Mouse (Mus musculus): ENCODE results near the gene Ppp1r10. TPM values are rescaled to one million over a fixed set of nuclear protein-coding genes. Genes with fewer than 3 reads are reported as not detected.
A peak's percentile ranks its signal among the peaks of the same experiment; 100 is the strongest.

Ppp1r10 gene
- polyA plus RNA-seq (2015; fragmentation: Nextera tagmentation; extraction: Ambion mirVana) = 25.3 and 28.7 TPM in 2 replicates

DNA sequence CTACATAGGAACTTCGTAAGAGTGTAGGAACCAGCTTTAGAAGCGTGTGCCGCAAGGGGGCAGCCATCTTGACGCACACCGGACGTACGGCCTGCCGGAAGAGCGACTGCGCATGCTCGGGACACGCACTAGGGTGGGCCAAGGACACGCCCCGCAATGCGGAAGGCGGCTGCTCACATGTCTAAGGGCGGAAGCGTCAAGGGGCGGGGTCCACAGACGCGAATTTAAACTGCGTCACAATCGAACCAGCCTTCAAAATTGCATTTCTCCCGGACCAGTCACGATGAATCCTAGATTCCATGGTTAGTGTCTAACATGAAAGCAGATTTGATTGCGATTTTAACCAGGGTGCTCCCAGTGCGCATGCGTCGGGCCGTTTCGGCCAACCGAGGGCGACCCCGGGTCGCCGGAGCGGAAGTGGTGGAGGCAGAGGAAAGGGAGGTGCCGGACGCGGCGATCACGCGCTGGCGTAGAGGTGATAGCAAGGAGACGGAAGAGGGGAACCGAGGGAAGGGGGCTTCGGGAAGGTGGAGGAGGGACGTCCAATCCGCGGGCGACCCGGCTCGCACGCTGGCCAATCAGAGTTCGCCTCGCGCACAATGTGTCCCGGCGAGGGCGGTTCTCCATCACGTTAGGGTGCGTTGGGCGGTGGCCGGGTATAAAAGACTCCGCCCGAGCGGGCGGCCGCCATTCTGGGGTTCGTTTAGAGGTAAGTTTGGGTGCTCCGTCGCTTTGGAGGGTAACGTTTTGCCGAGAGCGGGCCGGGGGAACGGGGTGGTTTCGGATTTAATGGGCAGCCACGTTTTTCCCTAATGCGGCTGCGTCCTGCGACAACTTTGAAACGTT lies at the start of gene Ppp1r10, which contains the start of gene Mrps18b:
Gene Ppp1r10, plus strand, starts transcription at position 138 of the 846 bp plus-strand sequence.
Gene Mrps18b, minus strand, starts transcription at position 93 of the 846 bp plus-strand sequence.
- WGBS = under 1% methylated on average over 83 of the region's 83 CpGs
- peak within 1 kb of the TSS; percentile 99 for H3K27ac ChIP-seq (ENCODE audit: low read length)
- H3K4me1 ChIP-seq (ENCODE audit: control insufficient read depth, insufficient read depth, low read length) = peaks cover 22% of the 10 kb centered on the region
- H3K9ac ChIP-seq (ENCODE audit: low read length) = peak within 1 kb of the TSS; percentile 96
- H3K9me3 ChIP-seq (replicated peaks; ENCODE audit: control insufficient read depth, low read length) = no peaks in the 10 kb centered on the region
- peak within 1 kb of the TSS; percentile 98 for H3K4me2 ChIP-seq (ENCODE audit: low read depth, low read length)
- no peaks in the 10 kb centered on the region for H3K27me3 ChIP-seq (ENCODE audit: control insufficient read depth, insufficient read depth, low read length)
- ATAC-seq (replicated peaks; ENCODE audit: extremely low read depth, insufficient read depth, low FRiP score) = peak; percentile 95
- H3K4me3 ChIP-seq (ENCODE audit: low read length) = peak within 1 kb of the TSS; percentile 72
- peaks cover 10% of the 10 kb centered on the region; the same call in 1 of the 2 replicates for H3K36me3 ChIP-seq (ENCODE audit: control insufficient read depth, insufficient read depth)

DNA sequence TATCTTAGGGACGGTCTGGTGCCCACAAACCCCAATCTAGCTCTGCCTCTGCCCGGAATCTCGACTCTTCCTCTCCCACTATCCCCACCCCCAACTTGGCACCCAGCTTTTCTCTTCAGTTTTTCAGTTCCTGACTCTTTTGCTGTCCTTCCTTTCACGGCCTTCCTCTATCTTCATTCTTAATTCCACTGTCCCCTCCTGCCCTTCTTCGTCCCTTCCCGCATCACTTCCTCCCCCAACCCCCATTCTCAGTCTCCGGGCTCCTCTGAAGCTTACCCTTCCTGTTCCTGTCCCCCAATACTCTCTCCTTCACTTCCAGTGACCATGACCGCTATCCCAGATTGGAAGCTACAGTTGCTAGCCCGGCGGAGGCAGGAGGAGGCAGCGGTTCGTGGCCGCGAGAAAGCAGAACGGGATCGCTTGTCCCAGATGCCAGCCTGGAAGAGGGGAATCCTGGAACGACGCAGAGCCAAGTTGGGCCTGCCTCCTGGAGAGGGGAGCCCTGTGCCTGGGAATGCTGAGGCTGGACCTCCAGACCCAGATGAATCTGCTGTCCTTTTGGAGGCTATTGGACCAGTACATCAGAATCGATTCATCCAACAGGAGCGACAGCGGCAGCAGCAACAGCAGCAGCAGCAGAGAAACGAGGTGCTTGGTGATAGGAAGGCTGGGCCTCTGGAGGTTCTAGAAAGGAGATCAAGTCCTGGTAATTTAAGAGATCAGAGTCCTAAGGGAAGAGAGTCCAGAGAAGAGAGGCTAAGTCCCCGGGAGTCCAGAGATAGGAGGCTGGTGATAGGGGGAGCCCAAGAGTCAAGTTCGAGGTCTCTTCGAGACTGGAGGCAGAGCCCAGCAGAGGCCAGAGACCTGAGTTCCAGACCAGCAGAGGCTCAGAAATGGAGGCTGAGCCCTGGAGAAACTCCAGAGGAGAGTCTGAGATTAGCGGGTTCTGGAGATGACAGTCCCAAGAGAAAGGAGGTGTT lies 49.0 kb upstream of the Ppp1r10 start:
- Histone ChIP-seq H3K9me3 (replicated peaks; ENCODE audit: control insufficient read depth, low read length) (peaks cover 3% of the 10 kb centered on the region; the same call in 1 of the 2 replicates), H3K4me2 (ENCODE audit: low read depth, low read length) (peak overlapping the region; percentile 83), H3K36me3 (ENCODE audit: control insufficient read depth, insufficient read depth) (peaks cover 8% of the 10 kb centered on the region), H3K9ac (ENCODE audit: low read length) (peak overlapping the region; percentile 73), H3K4me3 (ENCODE audit: low read length) (peak overlapping the region; percentile 69), H3K27me3 (ENCODE audit: control insufficient read depth, insufficient read depth, low read length) (no peaks in the 10 kb centered on the region), H3K27ac (ENCODE audit: low read length) (peak overlapping the region; percentile 96), H3K4me1 (ENCODE audit: control insufficient read depth, insufficient read depth, low read length) (peaks cover 40% of the 10 kb centered on the region)
- WGBS = 6% methylated on average over 26 of the region's 26 CpGs
- ATAC-seq (replicated peaks; ENCODE audit: extremely low read depth, insufficient read depth, low FRiP score) = no peak

DNA sequence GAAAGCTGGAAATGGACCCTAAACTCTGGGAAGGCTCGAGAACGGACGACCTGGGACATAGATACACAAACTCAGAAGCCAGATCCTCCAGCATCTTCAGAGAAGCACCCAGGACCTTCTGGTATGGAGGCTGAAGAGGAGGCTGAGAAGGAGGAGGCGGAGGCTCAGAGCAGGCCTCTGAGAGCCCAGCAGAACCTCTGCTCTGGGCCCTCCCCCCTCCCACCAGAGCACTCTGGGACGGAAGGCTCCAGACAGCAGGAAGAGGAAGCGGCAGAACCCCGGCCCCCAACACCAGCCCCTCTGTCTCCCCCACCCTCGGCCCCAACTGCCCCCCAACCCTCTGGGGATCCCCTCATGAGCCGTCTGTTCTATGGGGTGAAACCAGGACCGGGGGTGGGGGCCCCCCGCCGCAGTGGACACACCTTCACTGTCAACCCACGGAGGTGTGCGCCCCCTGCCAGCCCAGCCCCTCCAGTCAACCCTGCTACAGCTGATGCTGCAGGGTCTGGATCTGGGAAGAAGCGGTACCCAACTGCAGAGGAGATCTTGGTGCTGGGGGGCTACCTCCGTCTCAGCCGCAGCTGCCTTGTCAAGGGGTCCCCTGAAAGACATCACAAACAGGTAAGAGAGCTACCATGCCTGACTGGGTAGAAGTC lies 47.9 kb upstream of the Ppp1r10 start:
- Histone ChIP-seq H3K36me3 (ENCODE audit: control insufficient read depth, insufficient read depth) (peaks cover 8% of the 10 kb centered on the region), H3K4me2 (ENCODE audit: low read depth, low read length) (peak overlapping the region; percentile 83), H3K27ac (ENCODE audit: low read length) (peak overlapping the region; percentile 96), H3K27me3 (ENCODE audit: control insufficient read depth, insufficient read depth, low read length) (no peaks in the 10 kb centered on the region), H3K9ac (ENCODE audit: low read length) (peak overlapping the region; percentile 73), H3K4me1 (ENCODE audit: control insufficient read depth, insufficient read depth, low read length) (peaks cover 44% of the 10 kb centered on the region), H3K4me3 (ENCODE audit: low read length) (peak overlapping the region; percentile 69), H3K9me3 (replicated peaks; ENCODE audit: control insufficient read depth, low read length) (peaks cover 3% of the 10 kb centered on the region; the same call in 1 of the 2 replicates)
- ATAC-seq (replicated peaks; ENCODE audit: extremely low read depth, insufficient read depth, low FRiP score) = no peak
- 21% methylated on average over 16 of the region's 17 CpGs for WGBS

DNA sequence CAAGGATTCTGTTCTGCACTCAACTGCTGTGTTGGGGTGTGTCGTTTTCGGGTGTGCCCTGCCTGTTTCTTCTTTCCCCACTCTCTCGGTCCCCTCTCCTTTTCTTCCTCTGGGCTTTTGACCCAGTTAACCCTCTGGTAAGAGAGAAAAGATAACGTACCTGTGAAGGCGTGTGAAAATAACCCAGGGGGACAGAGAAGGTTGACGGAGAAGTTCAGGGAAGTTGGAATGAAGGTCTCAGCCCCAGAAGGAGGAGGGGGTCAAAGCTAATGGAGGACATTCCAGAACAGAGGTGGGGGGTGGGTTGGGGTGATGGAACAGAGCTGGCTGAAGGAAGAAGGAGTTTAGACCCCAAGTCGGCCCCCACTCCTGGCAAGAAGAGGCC lies 47.3 kb upstream of the Ppp1r10 start:
- Histone ChIP-seq H3K27ac (ENCODE audit: low read length) (peak overlapping the region; percentile 96), H3K4me3 (ENCODE audit: low read length) (peak overlapping the region; percentile 69), H3K9me3 (replicated peaks; ENCODE audit: control insufficient read depth, low read length) (peaks cover 3% of the 10 kb centered on the region; the same call in 1 of the 2 replicates), H3K4me1 (ENCODE audit: control insufficient read depth, insufficient read depth, low read length) (peaks cover 49% of the 10 kb centered on the region), H3K9ac (ENCODE audit: low read length) (peak overlapping the region; percentile 73), H3K36me3 (ENCODE audit: control insufficient read depth, insufficient read depth) (peaks cover 5% of the 10 kb centered on the region), H3K27me3 (ENCODE audit: control insufficient read depth, insufficient read depth, low read length) (no peaks in the 10 kb centered on the region), H3K4me2 (ENCODE audit: low read depth, low read length) (peak overlapping the region; percentile 83)
- no peak for ATAC-seq (replicated peaks; ENCODE audit: extremely low read depth, insufficient read depth, low FRiP score)
- WGBS = 3% methylated on average over 7 of the region's 7 CpGs

- Histone ChIP-seq H3K27me3 (ENCODE audit: control insufficient read depth, insufficient read depth, low read length) (no peaks in the 10 kb centered on the region), H3K9ac (ENCODE audit: low read length) (peak overlapping the region; percentile 73), H3K4me1 (ENCODE audit: control insufficient read depth, insufficient read depth, low read length) (peaks cover 51% of the 10 kb centered on the region), H3K4me3 (ENCODE audit: low read length) (peak overlapping the region; percentile 69), H3K4me2 (ENCODE audit: low read depth, low read length) (peak overlapping the region; percentile 83), H3K27ac (ENCODE audit: low read length) (peak overlapping the region; percentile 96), H3K36me3 (ENCODE audit: control insufficient read depth, insufficient read depth) (peaks cover 5% of the 10 kb centered on the region), H3K9me3 (replicated peaks; ENCODE audit: control insufficient read depth, low read length) (peaks cover 3% of the 10 kb centered on the region; the same call in 1 of the 2 replicates)
- WGBS = 7% methylated on average over 7 of the region's 7 CpGs
- no peak for ATAC-seq (replicated peaks; ENCODE audit: extremely low read depth, insufficient read depth, low FRiP score)
Measured at GRCm38 (mm10) chr17:35869346-35870067, 46.7 kb upstream of the Ppp1r10 start.

DNA sequence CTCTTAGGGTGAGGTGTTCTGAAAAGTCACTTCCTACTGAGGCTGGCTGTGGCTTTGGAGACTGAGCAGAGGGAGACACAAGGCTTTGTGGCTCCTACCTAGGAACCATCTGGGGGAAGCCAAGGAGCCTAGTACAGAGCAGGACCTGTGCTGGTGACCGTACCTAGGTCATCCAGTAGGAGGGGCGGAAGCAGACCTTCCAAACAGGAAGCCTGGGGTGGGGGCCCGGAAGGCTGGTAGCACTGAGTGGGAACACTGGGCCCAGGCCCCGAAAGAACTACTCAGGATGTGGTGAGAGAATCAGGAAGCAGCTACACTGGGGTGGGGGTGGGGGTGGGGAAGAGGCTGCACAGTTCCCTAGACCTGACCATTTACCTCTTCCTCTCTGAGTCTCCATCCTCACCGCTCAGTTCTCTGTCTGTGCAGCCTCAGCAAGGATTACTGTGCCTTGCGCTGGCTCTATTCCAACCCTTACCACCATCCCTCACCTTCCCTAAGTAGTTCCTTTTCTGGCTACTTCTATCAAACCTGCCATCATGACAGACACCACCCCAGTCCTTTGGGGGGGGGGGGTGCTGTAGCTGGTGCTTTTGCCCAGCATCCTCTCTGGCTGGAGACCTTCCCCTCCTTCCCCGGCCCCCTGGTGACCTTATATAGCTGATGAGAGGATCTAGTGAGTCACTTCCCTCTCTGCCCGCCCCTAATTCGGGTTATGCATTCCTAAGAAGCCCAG lies 45.9 kb upstream of the Ppp1r10 start:
- 26% methylated on average over 9 of the region's 9 CpGs for WGBS
- H3K9me3 ChIP-seq (replicated peaks; ENCODE audit: control insufficient read depth, low read length) = peaks cover 3% of the 10 kb centered on the region; the same call in 1 of the 2 replicates
- H3K4me3 ChIP-seq (ENCODE audit: low read length) = peak overlapping the region; percentile 69
- H3K4me2 ChIP-seq (ENCODE audit: low read depth, low read length) = peak overlapping the region; percentile 83
- ATAC-seq (replicated peaks; ENCODE audit: extremely low read depth, insufficient read depth, low FRiP score) = peak; percentile 29; the same call in 1 of the 2 replicates
- H3K9ac ChIP-seq (ENCODE audit: low read length) = peak overlapping the region; percentile 73
- no peaks in the 10 kb centered on the region for H3K27me3 ChIP-seq (ENCODE audit: control insufficient read depth, insufficient read depth, low read length)
- peaks cover 45% of the 10 kb centered on the region for H3K4me1 ChIP-seq (ENCODE audit: control insufficient read depth, insufficient read depth, low read length)
- peak overlapping the region; percentile 96 for H3K27ac ChIP-seq (ENCODE audit: low read length)
- peaks cover 10% of the 10 kb centered on the region for H3K36me3 ChIP-seq (ENCODE audit: control insufficient read depth, insufficient read depth)

DNA sequence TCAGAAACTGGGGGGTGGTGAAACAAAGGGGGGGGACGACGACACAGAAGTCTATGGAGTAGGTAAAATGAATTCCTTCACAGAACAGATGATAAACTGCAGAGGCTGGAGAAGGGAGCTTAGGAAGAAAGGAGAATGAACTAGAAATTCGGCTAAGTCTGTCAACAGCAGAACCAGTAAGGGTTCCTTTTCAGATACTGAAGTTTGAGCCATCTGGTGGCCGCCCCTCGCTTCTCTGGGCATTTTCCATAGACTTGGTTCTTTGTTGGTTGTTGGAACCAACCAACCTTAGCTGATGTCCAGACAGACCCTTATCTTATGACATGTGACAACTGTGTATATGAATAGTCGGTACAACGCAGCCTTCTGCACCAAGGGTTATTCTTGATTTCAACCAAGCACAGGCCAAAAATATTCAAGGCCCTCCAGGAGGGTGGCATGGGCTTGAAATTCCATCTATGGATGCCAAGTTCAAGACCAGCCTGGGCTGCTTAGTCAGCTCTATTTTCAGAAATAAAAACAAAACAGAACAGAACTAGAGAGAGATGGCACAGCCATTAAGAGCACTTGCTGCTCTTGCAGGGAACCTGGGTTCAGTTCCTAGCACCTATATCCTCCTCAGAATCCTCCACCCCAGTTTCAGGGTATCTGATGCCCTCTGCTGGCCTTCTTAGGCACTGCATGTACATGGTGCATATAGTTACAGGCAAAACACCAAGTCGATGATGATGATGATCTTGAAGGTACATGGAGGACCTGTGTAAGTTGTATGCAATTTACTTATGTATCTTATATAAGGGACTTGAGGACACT lies 45.1 kb upstream of the Ppp1r10 start:
- H3K4me1 ChIP-seq (ENCODE audit: control insufficient read depth, insufficient read depth, low read length) = peaks cover 45% of the 10 kb centered on the region
- peak overlapping the region; percentile 69 for H3K4me3 ChIP-seq (ENCODE audit: low read length)
- peak overlapping the region; percentile 83 for H3K4me2 ChIP-seq (ENCODE audit: low read depth, low read length)
- peaks cover 3% of the 10 kb centered on the region; the same call in 1 of the 2 replicates for H3K9me3 ChIP-seq (replicated peaks; ENCODE audit: control insufficient read depth, low read length)
- WGBS = 40% methylated on average over 8 of the region's 8 CpGs
- no peak for ATAC-seq (replicated peaks; ENCODE audit: extremely low read depth, insufficient read depth, low FRiP score)
- no peaks in the 10 kb centered on the region for H3K27me3 ChIP-seq (ENCODE audit: control insufficient read depth, insufficient read depth, low read length)
- H3K27ac ChIP-seq (ENCODE audit: low read length) = peak overlapping the region; percentile 96
- H3K9ac ChIP-seq (ENCODE audit: low read length) = no peak overlapping the region; the same call in 1 of the 2 replicates
- H3K36me3 ChIP-seq (ENCODE audit: control insufficient read depth, insufficient read depth) = peaks cover 11% of the 10 kb centered on the region

Measured in heart, embryonic 16.5 days (tissue).